Mouse (Mus musculus) CD4-positive naive resting alpha-beta T cell, adult 76 days (primary cell): ENCODE measurements around the gene Nom1. TPM values are rescaled to one million over a fixed set of nuclear protein-coding genes. Genes with fewer than 3 reads are reported as not detected.

Experiments used
- total RNA-seq: library from RNA; stranded (reverse); gene quantifications from one replicate; pipeline ENCODE4 v1.2.4, GENCODE M21; 2023

The Nom1 gene
- total RNA-seq: 24.4 TPM

DNA sequence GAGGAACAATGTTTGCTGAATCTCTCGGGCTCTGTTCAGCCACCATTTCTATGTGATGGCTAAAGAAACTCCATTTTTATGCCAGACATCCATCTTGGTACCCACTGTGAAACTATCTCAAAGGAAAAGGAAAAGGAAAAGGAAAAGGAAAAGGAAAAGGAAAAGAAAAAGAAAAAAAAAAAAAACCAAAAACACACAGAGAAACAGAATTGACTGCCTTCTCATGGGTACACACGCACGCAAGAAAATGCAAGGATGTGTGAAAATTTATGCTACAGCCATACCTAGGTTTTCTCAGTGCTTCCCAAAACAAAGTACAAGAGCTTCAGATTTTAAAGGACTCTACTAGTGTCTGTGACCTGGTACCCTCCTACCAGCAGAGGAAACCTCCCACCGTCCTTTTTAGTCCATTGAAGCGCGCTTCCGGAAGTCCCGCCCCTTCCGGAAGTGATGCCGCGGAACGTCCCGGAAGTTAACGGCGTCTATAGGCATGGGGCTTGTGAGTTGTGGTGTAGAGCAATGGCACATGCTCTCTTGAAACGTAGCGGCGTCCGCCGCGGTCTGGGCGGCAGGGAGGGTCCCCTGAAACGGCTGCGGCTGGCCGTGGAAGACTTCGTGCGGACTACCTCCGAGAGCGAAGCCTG is at the start of gene Nom1:
TSS of gene Nom1 (plus strand) at position 437 of the 644 bp plus-strand sequence.

DNA sequence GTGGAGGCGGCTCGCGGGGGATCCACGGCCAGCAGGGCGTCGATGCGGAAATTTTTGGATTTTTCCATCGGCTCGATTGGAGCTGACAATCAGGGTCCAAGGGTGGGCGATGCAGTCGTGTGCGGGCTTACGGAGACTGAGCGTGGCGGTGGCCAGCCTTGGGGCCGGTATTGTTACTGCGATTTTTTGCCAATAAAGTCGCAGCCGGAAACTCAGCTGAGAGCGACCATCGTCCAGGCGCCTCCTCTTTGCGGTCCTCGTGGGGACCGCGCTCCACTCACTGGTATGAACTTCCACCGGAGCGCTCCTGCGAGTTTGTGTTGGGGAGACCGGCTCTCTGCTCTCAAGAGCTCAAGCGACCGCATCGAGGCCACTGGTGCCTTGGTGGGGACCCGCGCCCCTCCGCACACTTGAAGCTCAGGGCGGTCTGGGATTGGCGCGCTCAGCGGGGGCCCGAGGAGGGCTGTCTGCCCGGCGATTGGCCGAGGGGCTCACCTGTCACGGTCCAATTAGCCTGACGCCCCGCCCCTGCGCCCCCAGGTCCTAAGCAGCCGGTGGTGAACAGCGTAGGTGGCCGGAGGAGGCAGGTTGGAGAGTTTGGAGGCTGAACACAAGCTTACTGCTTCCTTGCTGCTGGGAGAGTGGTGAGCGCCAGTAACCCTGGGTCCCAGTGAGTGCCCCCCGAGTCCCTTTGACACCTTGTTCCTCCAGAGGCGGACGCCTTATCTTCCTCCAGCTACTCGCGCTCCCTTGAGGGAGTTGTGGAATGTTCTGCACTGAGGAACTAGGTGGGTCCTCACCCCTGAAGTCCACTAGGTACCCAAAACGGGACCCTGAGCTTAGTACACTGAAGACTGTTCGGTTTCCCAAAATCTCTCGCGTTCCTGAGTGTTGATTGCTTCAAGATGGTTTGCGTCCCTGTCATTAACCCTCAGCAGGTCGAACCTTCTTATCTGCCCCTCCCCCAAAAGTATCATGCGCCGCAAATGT is 44.0 kb downstream of the Nom1 start, which contains the start of gene Mnx1:
TSS of gene Mnx1 (minus strand) at position 263 of the 990 bp plus-strand sequence.

Other genes starting within 250 kb of the Nom1 start
- 12.7 TPM for gene Rnf32, start 238.7 kb upstream of the Nom1 start, total RNA-seq
- gene Lmbr1, start 56.3 kb upstream of the Nom1 start, total RNA-seq: 4.7 TPM
- gene Mnx1, start 43.8 kb downstream of the Nom1 start, total RNA-seq: not detected
- 40.3 TPM for gene Ube3c, start 134.6 kb downstream of the Nom1 start, total RNA-seq